Mouse (Mus musculus) bone marrow, adult 2 months (tissue): ENCODE results near the gene Ccser1.

Experiments used
- CTCF ChIP-seq: fragments of 200-500 bp; IDR thresholded peaks from 2 replicates; pipeline ENCODE4 v1.5.1; 2011; ENCODE audit warnings: low read length, control low read depth; ENCODE audit not compliant: control insufficient read depth, insufficient read depth
- POLR2A ChIP-seq: fragments of 200-500 bp; IDR thresholded peaks from 2 replicates; pipeline ENCODE4 v1.6.1; 2011; ENCODE audit warnings: low read depth, mild to moderate bottlenecking, control low read depth, low read length, borderline replicate concordance; ENCODE audit not compliant: control insufficient read depth

GRCm38 (mm10) chr6:61203344-61203743 lies 23.2 kb downstream of the Ccser1 start:
- TF ChIP-seq CTCF = no peak
- TF ChIP-seq POLR2A = no peak
